Comparison of ENCODE assay signal across 10 mouse cellular contexts in the genomic region with DNA sequence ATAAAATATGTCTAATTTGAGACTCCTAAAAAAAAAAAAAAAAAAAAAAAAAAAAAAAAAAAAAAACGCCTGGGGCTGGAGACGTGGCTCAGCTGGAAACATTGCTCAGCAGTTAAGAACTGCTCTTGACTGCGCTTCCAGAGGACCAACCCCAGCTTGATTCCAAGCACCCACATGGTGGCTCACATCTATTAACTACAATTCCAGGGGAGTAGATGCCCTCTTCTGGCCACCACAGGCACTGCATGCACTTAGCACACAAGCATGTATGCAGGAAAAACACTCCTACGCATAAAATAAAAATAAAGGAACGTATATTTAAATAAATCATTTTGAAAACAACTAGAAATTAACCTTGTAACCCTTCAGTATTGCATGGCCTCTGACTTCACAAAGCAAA.
DNase-seq lines count a peak whose midpoint lies in the region; ATAC-seq lines count a peak whose summit lies in the region.
"Had no signal": no experiment of that assay in that cellular context is flagged by ENCODE, and none has a peak within 500 bp of the region (broad histone marks: within the 10 kb centered on the region; RNA-seq: fewer than 3 reads in every experiment).

No protein-coding gene starts in this region.

- no peak overlapping the region for H3K27ac ChIP-seq in liver, embryonic 11.5 days (ENCODE audit: low read depth, low read length)
- no peak overlapping the region for H3K27ac ChIP-seq in forebrain, embryonic 15.5 days (replicated peaks)
- H3K27ac ChIP-seq: heart, embryonic 13.5 days had no signal

- peak; percentile 16 for DNase-seq in adrenal gland, postnatal 10 days
- DNase-seq in adrenal gland, adult 8-10 months: no peak
- peak; percentile 24 for DNase-seq in liver
- no peak for DNase-seq in liver, embryonic 11.5 days (ENCODE audit: low spot score)
- peak; percentile 5 for DNase-seq in c-Kit-positive CD71-positive TER-119-negative erythroid progenitor cells, embryonic 14.5 days (ENCODE audit: low read depth)
- DNase-seq in retina, postnatal 1 day: peak; percentile 9
- no peak for DNase-seq in urinary bladder, postnatal 25 days (ENCODE audit: low spot score)

- WGBS in liver, embryonic 11.5 days: 80% methylated on average over 5 of the region's 5 CpGs
- 89% methylated on average over 5 of the region's 5 CpGs for WGBS in forebrain, embryonic 15.5 days

- no peak for ATAC-seq in liver, embryonic 11.5 days (replicated peaks; ENCODE audit: low FRiP score)
- no peak for ATAC-seq in forebrain, embryonic 15.5 days (replicated peaks)

- no peaks in the 10 kb centered on the region for H3K4me1 ChIP-seq in liver, embryonic 11.5 days (replicated peaks; ENCODE audit: control insufficient read depth, insufficient read depth, low read length)
- no peaks in the 10 kb centered on the region for H3K4me1 ChIP-seq in forebrain, embryonic 15.5 days
- H3K4me1 ChIP-seq: heart, embryonic 13.5 days; megakaryocyte, embryonic 14.5 days had no signal

- no peak overlapping the region for H3K4me2 ChIP-seq in liver, embryonic 11.5 days
- H3K4me2 ChIP-seq in forebrain, embryonic 15.5 days (replicated peaks): no peak overlapping the region
- H3K4me2 ChIP-seq: heart, embryonic 13.5 days had no signal

- no peaks in the 10 kb centered on the region for H3K27me3 ChIP-seq in liver, embryonic 11.5 days (replicated peaks; ENCODE audit: control insufficient read depth, insufficient read depth, low read length)
- no peaks in the 10 kb centered on the region for H3K27me3 ChIP-seq in forebrain, embryonic 15.5 days
- H3K27me3 ChIP-seq: heart, embryonic 13.5 days; megakaryocyte, embryonic 14.5 days had no signal

- no peak overlapping the region for H3K9ac ChIP-seq in liver, embryonic 11.5 days (ENCODE audit: low read depth, low read length)
- no peak overlapping the region for H3K9ac ChIP-seq in forebrain, embryonic 15.5 days (replicated peaks)
- H3K9ac ChIP-seq: heart, embryonic 13.5 days had no signal

- H3K9me3 ChIP-seq in liver, embryonic 11.5 days (ENCODE audit: control insufficient read depth, low read length): no peaks in the 10 kb centered on the region
- no peaks in the 10 kb centered on the region for H3K9me3 ChIP-seq in forebrain, embryonic 15.5 days
- H3K9me3 ChIP-seq: heart, embryonic 13.5 days had no signal

- no peak overlapping the region for H3K4me3 ChIP-seq in liver, embryonic 11.5 days (ENCODE audit: low read depth, low read length)
- no peak overlapping the region for H3K4me3 ChIP-seq in forebrain, embryonic 15.5 days
- H3K4me3 ChIP-seq: heart, embryonic 13.5 days; megakaryocyte, embryonic 14.5 days had no signal

- no peaks in the 10 kb centered on the region for H3K36me3 ChIP-seq in liver, embryonic 11.5 days (ENCODE audit: control insufficient read depth, insufficient read depth, low read length)
- no peaks in the 10 kb centered on the region for H3K36me3 ChIP-seq in forebrain, embryonic 15.5 days
- H3K36me3 ChIP-seq: heart, embryonic 13.5 days had no signal

Comparison
In these comparisons a context has a peak if more than half of its experiments do, and no peak if none do; other contexts are left out.
1. DNase-seq: peak in adrenal gland, postnatal 10 days (single experiment), liver (single experiment), c-Kit-positive CD71-positive TER-119-negative erythroid progenitor cells, embryonic 14.5 days (single experiment) and retina, postnatal 1 day (single experiment); none in adrenal gland, adult 8-10 months (single experiment), liver, embryonic 11.5 days (single experiment) and urinary bladder, postnatal 25 days (single experiment).